Mouse (Mus musculus): ENCODE measurements around the gene Zap70. TPM values are rescaled to one million over a fixed set of nuclear protein-coding genes. Genes with fewer than 3 reads are reported as not detected.

The Zap70 gene
- polyA plus RNA-seq, 1 experiment from 2014 or later, result 1.5 TPM

DNA sequence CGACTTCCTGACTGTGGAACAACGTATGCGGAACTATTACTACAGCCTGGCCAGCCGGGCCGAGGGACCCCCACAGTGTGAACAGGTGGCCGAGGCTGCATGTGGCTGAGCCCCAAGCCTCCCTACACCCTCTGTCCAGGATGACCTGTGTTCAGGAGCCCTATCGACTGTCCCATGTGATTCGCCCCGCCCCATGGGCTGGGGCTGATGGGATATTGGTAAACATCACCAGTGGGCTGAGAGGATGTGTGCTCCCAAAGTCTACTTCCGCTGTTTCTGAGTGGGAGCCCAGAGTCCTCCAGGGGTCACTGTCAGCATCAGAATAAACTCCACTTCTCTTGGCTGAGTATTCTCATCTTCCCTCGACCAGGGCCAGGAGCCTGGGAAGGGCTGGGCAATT, 20.9 kb downstream of the Zap70 start:
- H3K9me3 ChIP-seq, result no peaks in the 10 kb centered on the region
- no peaks in the 10 kb centered on the region for H3K27me3 ChIP-seq
- H3K36me3 ChIP-seq, result no peaks in the 10 kb centered on the region
- H3K27ac ChIP-seq, result no peak overlapping the region
- H3K9ac ChIP-seq, result no peak overlapping the region
- no peak overlapping the region for H3K4me2 ChIP-seq
- H3K4me3 ChIP-seq, result no peak overlapping the region
- WGBS, result 67% methylated on average over 11 of the region's 11 CpGs
- peaks cover 13% of the 10 kb centered on the region for H3K4me1 ChIP-seq
- no peak for ATAC-seq (ENCODE audit: borderline replicate concordance, extremely low read depth, low FRiP score, low TSS enrichment)

GRCm38 (mm10) chr1:36784365-36785134, 23.0 kb downstream of the Zap70 start:
- Histone ChIP-seq H3K4me1 (peaks cover 13% of the 10 kb centered on the region), H3K27ac (no peak overlapping the region), H3K36me3 (no peaks in the 10 kb centered on the region), H3K9me3 (no peaks in the 10 kb centered on the region), H3K27me3 (no peaks in the 10 kb centered on the region), H3K4me3 (peak overlapping the region; percentile 36), H3K9ac (peak overlapping the region; percentile 36), H3K4me2 (peak overlapping the region; percentile 76)
- WGBS, result 4% methylated on average over 20 of the region's 20 CpGs
- ATAC-seq (ENCODE audit: borderline replicate concordance, extremely low read depth, low FRiP score, low TSS enrichment), result peak; percentile 32; the same call in 1 of the 2 replicates

DNA sequence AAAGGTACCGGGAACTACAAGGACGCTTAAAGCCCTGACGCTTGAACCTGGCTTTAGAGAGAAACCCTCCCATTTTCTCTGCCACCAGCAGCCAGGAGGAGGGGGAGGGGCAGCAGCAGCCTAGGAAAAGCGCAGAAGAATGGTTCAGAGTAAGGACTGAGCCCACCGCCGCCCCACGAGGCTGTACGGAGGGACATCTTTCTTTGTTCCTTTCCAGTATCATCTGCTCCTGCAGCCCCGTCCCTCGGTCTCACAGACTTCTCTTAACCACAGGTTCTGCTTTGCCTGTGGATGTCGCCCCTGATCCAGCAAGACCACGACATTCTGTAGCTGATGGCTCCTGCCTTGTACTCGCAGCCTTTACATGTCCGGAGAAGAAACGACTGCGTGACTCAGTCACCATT, 23.6 kb downstream of the Zap70 start:
- Histone ChIP-seq H3K9me3 (no peaks in the 10 kb centered on the region), H3K9ac (peak overlapping the region; percentile 36), H3K4me2 (peak overlapping the region; percentile 76), H3K4me1 (peaks cover 13% of the 10 kb centered on the region), H3K27ac (no peak overlapping the region), H3K4me3 (peak overlapping the region; percentile 36), H3K27me3 (no peaks in the 10 kb centered on the region), H3K36me3 (no peaks in the 10 kb centered on the region)
- no peak for ATAC-seq (ENCODE audit: borderline replicate concordance, extremely low read depth, low FRiP score, low TSS enrichment)
- 2% methylated on average over 16 of the region's 16 CpGs for WGBS

DNA sequence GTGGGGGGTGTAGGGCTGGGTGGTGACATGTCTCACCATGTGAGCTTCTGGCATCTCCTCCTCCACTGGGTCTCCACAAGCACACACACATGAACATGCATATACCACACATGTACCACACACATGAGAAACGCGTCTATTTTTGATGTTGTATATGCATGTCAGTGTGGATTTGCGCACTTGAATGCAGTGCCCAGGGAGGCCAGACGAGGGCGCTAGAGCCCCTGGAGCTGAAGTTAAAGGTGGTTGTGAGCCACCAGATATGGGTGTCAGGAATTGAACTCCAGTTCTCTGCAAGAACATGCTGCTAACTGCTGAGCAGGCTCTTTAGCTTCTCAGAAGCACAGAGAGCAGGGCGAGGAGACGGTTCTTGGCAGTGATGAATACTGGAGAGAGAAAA, 24.8 kb downstream of the Zap70 start:
- no peak overlapping the region for H3K4me3 ChIP-seq
- no peaks in the 10 kb centered on the region for H3K27me3 ChIP-seq
- H3K36me3 ChIP-seq, result peaks cover 8% of the 10 kb centered on the region; the same call in 1 of the 2 replicates
- WGBS, result 91% methylated on average over 7 of the region's 7 CpGs
- no peaks in the 10 kb centered on the region for H3K9me3 ChIP-seq
- ATAC-seq (ENCODE audit: borderline replicate concordance, extremely low read depth, low FRiP score, low TSS enrichment), result no peak
- H3K27ac ChIP-seq, result no peak overlapping the region
- H3K9ac ChIP-seq, result no peak overlapping the region
- H3K4me1 ChIP-seq, result peaks cover 13% of the 10 kb centered on the region
- H3K4me2 ChIP-seq, result no peak overlapping the region

GRCm38 (mm10) chr1:36789416-36789815, 27.8 kb downstream of the Zap70 start:
- H3K9me3 ChIP-seq, result no peaks in the 10 kb centered on the region
- H3K4me2 ChIP-seq, result no peak overlapping the region
- no peak overlapping the region for H3K4me3 ChIP-seq
- peaks cover 33% of the 10 kb centered on the region for H3K36me3 ChIP-seq
- H3K4me1 ChIP-seq, result peaks cover 13% of the 10 kb centered on the region
- no peak overlapping the region for H3K27ac ChIP-seq
- no peak for ATAC-seq (ENCODE audit: borderline replicate concordance, extremely low read depth, low FRiP score, low TSS enrichment)
- 71% methylated on average over 8 of the region's 8 CpGs for WGBS
- H3K9ac ChIP-seq, result no peak overlapping the region
- no peaks in the 10 kb centered on the region for H3K27me3 ChIP-seq

DNA sequence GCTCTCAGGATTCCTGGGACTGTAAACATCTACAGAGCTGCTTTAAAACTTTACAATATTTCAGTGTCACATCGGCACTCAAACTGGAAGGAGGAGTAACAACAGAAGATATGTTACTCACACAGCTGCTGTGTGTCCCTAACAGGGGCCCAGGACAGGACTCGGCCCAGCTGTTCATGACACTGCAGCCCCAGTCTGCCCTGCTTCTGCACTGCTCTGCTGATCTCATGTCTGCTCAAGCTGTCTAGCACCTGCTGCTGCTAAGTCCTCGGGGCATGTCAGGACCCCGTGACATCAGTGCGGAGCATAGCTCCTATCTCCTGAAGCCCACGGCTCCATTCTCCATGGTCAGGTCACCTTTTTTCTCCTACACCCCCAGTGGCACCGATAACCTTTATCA, 35.1 kb downstream of the Zap70 start:
- H3K36me3 ChIP-seq, result peaks cover 70% of the 10 kb centered on the region
- H3K4me1 ChIP-seq, result no peaks in the 10 kb centered on the region
- no peak for ATAC-seq (ENCODE audit: borderline replicate concordance, extremely low read depth, low FRiP score, low TSS enrichment)
- WGBS, result 86% methylated on average over 7 of the region's 7 CpGs
- H3K9me3 ChIP-seq, result no peaks in the 10 kb centered on the region
- no peak overlapping the region for H3K4me2 ChIP-seq
- no peaks in the 10 kb centered on the region for H3K27me3 ChIP-seq
- H3K9ac ChIP-seq, result no peak overlapping the region
- H3K4me3 ChIP-seq, result no peak overlapping the region
- no peak overlapping the region for H3K27ac ChIP-seq

GRCm38 (mm10) chr1:36797481-36797880, 35.9 kb downstream of the Zap70 start:
- H3K27me3 ChIP-seq, result no peaks in the 10 kb centered on the region
- H3K27ac ChIP-seq, result no peak overlapping the region
- no peaks in the 10 kb centered on the region for H3K4me1 ChIP-seq
- peaks cover 71% of the 10 kb centered on the region for H3K36me3 ChIP-seq
- H3K9me3 ChIP-seq, result no peaks in the 10 kb centered on the region
- WGBS, result 68% methylated on average over 10 of the region's 10 CpGs
- no peak overlapping the region for H3K4me3 ChIP-seq
- no peak overlapping the region for H3K9ac ChIP-seq
- H3K4me2 ChIP-seq, result no peak overlapping the region
- no peak for ATAC-seq (ENCODE audit: borderline replicate concordance, extremely low read depth, low FRiP score, low TSS enrichment)

DNA sequence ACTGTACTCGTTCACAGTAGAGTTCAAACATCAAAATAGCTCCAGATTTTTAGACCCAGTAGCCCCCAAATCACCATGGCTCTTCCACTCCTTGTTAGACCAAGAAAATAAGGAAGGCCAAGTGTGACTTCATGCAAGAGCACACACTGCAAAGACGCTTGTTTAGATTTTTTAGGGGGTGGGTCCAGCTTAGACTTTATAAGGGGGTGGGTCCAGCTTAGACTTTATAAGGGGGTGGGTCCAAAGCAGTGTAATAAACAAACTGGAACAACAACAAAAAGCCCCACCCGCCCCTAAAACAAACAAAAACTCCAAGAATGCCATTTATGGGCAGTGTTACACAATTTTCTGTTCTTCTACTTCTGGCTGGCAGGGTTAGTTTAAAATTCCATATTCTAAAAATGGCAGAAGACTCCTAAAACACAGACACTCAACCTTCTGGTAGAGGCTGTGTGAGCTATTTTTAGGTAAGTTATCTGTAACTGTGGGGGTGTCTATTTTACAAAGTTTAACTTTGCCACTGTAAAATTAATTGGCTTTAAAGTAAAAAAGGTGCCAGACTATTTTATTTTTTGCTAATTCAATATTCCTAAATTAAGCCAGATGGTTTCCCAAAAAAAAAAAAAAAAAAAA, 38.9 kb downstream of the Zap70 start:
- ATAC-seq (ENCODE audit: borderline replicate concordance, extremely low read depth, low FRiP score, low TSS enrichment), result peak; percentile 67; the same call in 1 of the 2 replicates
- H3K9me3 ChIP-seq, result no peaks in the 10 kb centered on the region
- H3K4me3 ChIP-seq, result no peak overlapping the region
- 66% methylated on average over 3 of the region's 3 CpGs for WGBS
- H3K27ac ChIP-seq, result peak overlapping the region; percentile 53
- H3K27me3 ChIP-seq, result no peaks in the 10 kb centered on the region
- H3K4me2 ChIP-seq, result no peak overlapping the region
- H3K4me1 ChIP-seq, result no peaks in the 10 kb centered on the region
- H3K36me3 ChIP-seq, result peaks cover 54% of the 10 kb centered on the region
- no peak overlapping the region for H3K9ac ChIP-seq

DNA sequence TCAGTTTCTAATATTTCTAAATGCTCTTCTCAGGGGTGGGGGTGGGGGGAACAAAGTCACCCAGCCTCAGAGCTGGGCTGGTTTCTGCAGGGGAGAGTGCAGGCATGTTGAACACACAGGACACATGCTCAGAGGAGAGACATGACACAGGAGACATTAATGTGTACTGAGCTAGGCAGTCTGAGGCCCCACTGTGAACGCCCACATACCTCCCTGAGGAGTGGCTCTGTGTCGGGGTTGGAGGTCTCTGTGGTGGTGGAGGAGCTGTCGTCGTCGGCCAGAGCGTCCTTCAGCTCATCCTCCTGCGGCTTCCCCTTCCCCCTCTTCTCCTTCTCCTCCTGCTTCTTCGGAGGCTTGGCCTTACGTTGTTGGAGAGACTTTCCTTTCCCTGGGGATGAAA, 42.7 kb downstream of the Zap70 start:
- Histone ChIP-seq H3K27ac (no peak overlapping the region), H3K9me3 (no peaks in the 10 kb centered on the region), H3K4me3 (no peak overlapping the region), H3K36me3 (peaks cover 62% of the 10 kb centered on the region), H3K27me3 (no peaks in the 10 kb centered on the region), H3K4me1 (no peaks in the 10 kb centered on the region), H3K9ac (no peak overlapping the region), H3K4me2 (no peak overlapping the region)
- WGBS, result 76% methylated on average over 9 of the region's 9 CpGs
- ATAC-seq (ENCODE audit: borderline replicate concordance, extremely low read depth, low FRiP score, low TSS enrichment), result no peak

- Histone ChIP-seq H3K9me3 (no peaks in the 10 kb centered on the region), H3K9ac (no peak overlapping the region), H3K36me3 (peaks cover 62% of the 10 kb centered on the region), H3K27me3 (no peaks in the 10 kb centered on the region), H3K27ac (no peak overlapping the region), H3K4me2 (no peak overlapping the region), H3K4me3 (no peak overlapping the region), H3K4me1 (no peaks in the 10 kb centered on the region)
- WGBS, result 88% methylated on average over 4 of the region's 4 CpGs
- ATAC-seq (ENCODE audit: borderline replicate concordance, extremely low read depth, low FRiP score, low TSS enrichment), result no peak
These were observed 43.2 kb downstream of the Zap70 start for GRCm38 (mm10) chr1:36804833-36805232.

DNA sequence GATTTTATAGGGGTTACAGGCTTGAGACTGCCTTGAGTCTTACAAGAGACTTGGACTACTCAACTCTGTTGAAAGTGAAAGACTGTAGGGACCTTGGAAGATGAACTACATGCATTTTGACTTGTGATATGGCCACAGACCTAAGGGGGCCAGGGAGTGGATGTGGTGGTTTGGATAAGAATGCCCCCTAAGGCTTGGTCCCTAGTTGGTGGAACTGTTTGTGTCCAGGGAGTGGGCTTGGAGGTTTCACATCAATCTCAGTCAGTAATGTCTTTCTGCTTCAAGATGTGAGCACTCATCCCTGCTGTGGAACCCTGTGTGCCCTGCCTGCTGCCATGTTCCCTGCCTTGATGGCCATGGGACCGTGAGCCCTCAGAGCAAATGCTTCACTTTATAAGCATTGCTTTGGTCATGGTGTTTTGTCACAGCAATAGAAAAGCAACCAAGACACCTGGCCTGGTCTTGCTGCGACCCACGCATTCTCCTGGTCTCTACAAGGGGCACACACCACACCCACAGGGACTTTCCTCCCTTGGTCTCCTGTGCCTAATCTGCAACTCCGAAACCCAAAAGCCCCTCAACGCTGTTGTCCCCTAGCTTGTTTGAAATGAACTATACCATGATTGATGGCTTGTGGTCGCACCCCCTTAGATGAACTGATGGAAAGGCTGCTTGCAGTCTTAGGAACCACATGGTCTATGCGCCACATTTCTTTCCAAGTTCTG, 44.7 kb downstream of the Zap70 start:
- ATAC-seq (ENCODE audit: borderline replicate concordance, extremely low read depth, low FRiP score, low TSS enrichment), result no peak
- H3K36me3 ChIP-seq, result peaks cover 71% of the 10 kb centered on the region
- no peak overlapping the region for H3K9ac ChIP-seq
- H3K27ac ChIP-seq, result no peak overlapping the region
- H3K4me2 ChIP-seq, result no peak overlapping the region
- 94% methylated on average over 7 of the region's 7 CpGs for WGBS
- H3K4me1 ChIP-seq, result no peaks in the 10 kb centered on the region
- H3K9me3 ChIP-seq, result no peaks in the 10 kb centered on the region
- H3K27me3 ChIP-seq, result no peaks in the 10 kb centered on the region
- no peak overlapping the region for H3K4me3 ChIP-seq

DNA sequence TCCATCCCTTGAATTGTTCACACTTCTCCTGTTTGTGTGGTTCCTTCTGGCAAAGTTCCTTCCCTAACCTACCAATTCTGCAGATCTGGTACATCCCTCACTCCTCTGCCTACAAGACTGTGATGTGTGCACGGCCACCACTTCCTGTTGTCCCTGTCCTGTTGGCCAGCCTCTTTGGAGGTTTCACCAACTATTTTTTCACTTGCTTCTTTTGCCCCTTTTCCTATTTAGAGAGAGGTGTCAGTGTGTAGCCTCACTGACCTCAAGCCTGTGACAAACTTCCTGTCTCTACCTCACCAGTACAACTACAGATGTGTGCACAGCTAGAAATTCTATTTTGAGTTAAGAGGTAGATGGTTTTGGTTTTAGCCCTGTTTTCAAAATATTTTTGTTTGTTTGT, 45.5 kb downstream of the Zap70 start:
- H3K4me3 ChIP-seq, result no peak overlapping the region
- no peaks in the 10 kb centered on the region for H3K27me3 ChIP-seq
- no peaks in the 10 kb centered on the region for H3K9me3 ChIP-seq
- H3K4me1 ChIP-seq, result no peaks in the 10 kb centered on the region
- WGBS, result 68% methylated on average over 1 of the region's 1 CpGs
- H3K9ac ChIP-seq, result no peak overlapping the region
- H3K27ac ChIP-seq, result no peak overlapping the region
- H3K36me3 ChIP-seq, result peaks cover 71% of the 10 kb centered on the region
- no peak for ATAC-seq (ENCODE audit: borderline replicate concordance, extremely low read depth, low FRiP score, low TSS enrichment)
- no peak overlapping the region for H3K4me2 ChIP-seq
